Mouse (Mus musculus) R1 (cell line): ENCODE data around the gene Gm4881.

Experiments used
- DNase-seq: peaks from one replicate; pipeline ENCODE4 v3.0.0-alpha.2; 2018; ENCODE audit warnings: low read depth, low spot score

Gene Gm4881

DNA sequence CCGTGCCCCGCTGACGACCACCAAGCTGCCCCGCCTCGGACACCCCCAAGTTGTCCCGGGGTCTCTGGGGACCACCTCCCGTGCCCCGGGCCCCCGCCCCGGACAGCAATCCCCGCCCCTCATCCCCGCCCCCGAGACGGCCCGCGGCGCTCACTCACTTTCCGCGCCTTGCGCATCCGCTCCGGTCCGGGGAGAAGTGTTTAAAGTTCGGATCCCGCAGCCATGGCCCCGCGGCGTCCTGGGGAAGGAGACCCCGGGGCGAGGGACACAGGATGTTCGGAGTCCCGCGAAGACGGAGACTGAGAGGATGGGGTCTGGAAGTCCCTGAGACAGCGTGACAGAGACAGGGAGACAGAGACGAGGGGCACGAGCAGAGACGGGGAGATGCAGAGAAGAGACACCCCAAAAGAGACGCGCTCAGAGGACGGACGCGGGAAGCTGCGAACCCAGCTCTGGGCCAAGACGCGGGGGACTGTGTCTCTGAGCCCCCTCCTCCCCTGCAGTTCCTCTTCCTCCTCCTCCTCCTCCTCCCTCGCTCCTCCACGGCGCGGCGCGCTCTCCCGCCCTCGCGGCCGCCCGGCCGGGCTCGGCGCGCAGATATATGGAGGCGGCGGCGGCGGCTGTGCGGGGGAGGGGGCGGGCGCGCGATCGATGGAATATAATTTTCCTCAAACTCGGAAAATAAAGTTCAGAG, at the start of gene Gm4881:
Gene Gm4881 (minus strand): TSS at position 238 of the 694 bp plus-strand sequence.
- DNase-seq: no peak

DNA sequence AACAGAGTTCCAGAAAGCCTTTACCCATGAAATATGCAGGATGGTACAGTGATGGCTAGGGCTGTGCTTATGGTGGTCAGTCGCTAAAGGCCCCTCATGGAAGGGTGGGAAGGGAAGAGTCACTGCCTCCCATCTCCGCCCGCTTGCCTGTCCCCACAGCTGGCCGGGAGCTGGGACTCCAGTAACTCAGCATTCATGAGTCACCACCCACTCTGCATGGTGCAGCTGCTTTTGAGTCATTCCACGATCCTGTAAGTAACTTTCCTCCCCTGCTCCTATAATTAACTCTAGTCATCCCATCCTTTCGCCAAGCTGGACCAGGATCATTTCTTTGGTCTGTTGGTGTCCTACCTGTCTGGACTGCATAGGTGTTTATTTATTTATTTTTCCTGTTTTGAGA, 48.8 kb upstream of the Gm4881 start:
- DNase-seq: no peak

DNA sequence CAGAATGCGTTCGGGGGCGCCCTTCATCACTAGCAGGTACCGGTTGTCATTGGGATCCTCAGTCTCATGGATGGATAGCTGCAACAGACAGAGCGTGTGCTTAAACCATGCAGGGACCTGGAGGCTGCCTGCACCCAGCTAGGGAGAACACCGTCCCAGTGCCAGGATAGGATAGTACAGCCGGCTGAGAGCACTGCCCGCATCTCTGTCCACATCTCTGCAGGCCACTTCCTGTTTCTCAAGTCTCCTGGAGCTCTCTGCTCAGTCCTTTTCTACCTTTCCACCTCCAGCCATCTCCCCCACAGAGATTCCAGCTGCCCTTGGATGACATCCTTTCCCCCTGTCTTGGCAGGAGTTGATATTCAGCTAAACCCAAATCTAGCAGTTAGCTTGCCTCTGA, 46.2 kb upstream of the Gm4881 start:
- no peak for DNase-seq

DNA sequence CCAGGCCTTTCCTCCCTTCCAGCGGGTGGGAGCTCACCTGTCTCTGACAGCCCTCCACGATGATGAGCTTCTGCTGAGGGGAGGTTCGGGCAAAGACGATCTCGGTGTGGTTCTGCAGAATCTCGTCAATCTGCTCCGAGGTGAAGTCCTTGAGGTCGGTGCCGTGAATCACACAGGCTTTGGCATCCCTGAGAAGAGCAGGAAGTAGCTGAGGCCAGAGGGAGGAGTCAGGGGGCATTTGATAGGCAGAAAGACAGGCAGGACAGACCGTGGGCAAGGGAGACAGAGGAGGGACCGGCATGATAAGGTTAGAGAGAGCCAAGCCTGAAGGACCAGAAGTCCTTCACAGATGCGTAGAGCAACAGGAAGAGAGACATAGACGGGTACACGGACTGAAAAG, 43.6 kb upstream of the Gm4881 start:
- no peak for DNase-seq

DNA sequence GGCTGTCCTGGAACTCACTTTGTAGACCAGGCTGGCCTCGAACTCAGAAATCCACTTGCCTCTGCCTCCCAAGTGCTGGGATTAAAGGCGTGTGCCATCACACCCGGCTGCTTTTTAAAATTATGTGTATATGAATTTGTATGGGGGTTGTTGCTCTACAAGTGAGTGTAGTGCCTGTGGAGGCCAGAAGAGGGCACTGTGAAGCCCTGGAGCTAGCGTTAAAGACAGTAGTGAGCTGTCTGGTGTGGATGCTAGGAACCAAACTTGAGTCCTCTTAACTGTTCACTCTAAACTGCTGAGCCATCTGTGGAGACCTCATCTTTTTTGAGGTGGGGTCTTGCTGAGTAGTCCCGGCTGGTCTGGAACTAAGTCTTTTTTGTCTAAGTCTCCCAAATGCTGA, 41.5 kb upstream of the Gm4881 start:
- DNase-seq: peak; percentile 62

DNA sequence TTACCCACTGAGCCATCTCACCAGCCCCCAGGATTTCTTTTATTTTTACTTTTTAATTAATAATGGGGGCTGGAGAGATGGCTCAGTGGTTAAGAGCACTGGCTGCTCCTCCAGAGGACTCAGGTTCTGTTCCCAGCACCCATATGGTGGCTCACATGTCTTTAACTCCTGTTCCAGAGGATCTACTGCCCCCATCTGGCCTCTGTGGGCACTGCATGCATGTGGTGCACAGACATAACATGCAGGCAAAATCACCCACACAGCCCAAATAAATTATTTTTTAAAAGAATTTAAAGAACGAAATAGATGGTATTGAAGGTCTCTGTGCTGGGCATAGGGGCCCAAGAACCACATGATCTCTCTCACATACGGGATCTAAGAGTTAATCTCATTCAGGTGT, 40.0 kb upstream of the Gm4881 start:
- DNase-seq: peak; percentile 66

DNA sequence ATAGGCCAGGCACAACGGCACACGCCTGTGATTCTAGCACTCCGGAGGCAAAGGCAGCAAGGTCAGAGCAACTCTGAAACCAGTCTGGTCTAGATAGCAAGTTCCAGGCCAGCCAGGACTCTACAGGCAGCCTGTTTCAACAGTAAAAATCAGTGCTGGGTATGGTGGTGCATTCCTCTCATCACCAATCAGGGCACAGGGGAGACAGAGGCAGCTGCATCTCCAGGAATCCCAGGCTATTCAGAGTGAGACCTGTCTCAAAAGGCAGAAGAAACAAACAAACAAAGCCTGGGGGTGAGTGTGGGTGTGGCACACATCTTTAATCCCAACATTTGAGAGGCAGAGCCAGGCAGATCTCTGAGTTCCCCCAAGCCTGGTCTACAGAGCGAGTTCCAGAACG, 39.1 kb upstream of the Gm4881 start:
- peak; percentile 68 for DNase-seq

DNA sequence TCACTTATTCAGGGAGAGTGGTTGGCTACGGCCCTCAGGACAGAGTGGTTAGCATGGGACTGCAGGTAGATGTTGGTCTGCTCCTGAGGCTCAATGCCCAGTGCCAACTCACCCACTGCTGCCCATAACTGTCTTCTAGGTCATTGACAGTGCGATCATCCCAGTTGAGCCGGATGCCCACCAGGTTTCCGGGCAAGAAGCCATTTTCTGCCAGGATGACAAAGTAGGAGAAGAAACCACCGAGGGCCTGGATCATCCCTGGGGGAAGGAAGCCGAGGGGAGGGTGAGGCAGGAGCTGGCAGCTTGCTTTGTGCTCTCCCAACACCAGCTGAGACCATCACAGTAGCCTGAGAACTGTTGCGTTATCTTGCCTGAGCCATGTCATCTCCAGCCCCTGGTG, 36.1 kb upstream of the Gm4881 start:
- DNase-seq: no peak

DNA sequence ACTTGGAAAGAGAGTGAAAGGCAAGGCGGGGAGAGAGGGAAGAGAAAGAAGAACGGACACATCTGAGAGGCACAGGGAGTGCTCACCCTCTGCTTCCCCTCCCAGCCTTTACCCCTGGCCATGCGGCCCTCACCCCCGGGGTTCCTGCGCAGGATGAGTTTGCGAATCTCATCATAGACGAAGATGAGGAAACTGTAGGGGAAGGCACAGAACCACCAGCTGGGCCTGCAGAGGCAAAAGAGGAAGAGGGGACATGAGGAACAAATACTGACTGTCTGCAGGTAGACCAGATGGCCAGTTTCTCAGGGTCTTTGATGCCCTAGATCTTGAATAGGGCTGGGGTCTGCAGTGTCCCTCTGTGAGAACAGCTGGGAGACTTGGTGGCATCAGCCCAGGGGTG, 34.5 kb upstream of the Gm4881 start:
- no peak for DNase-seq

DNA sequence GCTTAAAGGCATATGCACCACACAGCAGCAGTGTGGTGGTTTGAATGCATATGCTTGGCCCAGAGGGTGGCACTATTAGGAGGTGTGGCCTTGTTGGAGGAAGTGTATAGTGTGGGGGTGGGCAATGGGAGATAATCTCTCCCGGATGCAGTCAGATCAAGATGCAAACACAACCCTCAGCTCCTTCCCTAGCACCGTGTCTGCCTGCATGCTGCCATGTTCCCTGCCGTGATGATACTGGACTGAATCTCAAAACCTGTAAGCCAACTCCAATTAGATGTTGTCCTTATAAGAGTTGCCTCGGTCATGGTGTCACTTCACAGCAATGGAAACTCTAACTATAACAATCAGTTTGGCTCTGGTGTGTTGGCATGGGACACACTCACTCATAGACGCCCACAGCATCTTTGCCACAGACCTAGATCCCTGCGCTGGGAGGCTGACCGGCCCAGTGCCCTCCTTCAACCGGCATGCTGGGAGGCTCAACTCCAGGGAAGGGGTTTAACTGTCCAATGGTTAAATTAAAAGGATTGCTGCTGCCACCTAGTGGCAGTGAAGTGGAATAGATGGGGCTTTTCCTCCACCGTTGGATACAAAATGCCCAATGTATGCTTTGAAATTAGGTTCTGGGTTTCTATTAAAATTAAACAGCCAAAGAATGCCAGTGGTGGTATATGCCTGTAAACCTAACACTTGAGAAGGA, 30.8 kb upstream of the Gm4881 start:
- DNase-seq: peak; percentile 72

DNA sequence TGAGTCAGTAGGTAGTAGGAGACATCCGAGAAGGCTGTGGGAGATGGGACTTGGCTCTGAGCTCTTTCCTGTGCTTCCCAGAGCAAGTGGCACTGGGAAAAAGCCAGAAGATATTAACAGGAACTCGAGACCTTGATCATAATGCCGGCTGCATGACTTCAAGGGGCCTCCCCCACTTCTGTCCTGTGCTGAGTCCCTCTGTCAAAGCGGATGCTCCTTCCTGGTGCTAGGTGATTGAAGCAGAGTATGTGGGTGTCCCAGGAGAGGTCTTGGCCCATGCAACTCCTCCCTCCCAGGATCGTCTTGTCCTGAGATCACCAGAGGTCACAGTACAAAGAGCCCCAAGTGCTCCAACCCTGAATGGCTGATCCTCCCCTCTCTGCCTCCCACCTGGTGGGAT, 29.6 kb upstream of the Gm4881 start:
- DNase-seq: no peak

DNA sequence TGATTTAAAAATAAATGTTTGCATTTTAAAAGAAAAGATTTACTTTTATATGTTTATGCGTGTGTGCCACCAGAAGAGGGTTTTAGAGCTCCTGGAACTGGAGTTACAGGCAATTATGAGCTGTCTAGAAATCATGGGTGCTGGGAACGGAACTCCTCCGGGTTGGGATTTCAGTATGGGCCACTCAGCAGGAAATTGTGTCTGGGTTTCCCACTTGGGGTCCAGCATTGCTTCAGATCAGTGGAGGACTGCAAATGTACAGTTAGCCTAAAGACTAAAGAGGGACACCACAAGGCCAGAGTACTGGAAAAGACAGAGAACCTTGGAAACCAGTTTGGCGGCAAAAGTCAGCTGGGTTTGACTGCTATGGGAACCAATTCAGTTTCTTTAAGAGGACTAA, 28.9 kb upstream of the Gm4881 start:
- no peak for DNase-seq

DNA sequence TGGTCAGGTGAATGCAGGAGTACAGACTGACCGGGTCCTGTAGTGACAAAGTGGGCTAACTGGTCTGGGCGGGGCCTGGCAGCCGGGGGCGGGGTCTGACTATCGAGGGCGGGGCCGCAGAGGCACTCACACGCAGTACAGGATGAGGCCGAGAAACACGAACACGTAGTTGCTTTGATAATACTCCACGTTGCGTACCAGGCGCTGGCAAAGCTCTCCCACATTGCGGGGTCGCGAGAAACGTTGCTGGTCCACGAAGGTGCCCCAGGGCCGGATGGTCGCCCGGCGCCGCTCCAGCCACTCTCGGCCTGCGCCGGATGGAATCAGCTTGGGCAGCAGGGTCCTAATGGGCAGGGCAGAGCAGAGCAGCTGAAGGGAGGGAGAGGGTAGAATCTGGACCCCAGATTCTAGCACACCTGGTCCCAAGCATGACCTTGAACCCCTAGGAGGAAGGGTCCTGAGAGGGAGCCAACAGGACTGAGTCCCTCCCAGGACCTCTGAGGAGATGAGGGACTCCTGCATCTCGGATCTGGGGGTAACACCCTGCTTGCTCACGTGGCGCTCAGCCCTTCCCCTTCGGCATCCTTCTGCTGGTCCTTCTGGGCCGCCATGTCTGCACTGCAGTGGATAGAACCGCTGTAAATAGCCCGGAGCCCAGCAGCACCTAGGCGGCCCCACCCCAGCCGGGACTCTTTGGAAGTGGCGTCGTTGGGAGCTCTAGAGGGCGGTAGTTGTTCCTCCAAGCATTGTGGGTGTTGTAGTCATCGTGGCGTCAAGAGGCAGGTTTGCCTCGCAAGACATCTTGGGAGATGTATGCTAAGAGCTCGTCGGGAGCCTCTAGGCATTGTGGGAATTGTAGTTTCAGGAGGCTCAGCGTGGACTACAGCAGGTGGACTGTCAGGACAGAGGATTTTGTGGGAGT, 27.9 kb upstream of the Gm4881 start, which contains the start of gene Rabac1:
Gene Rabac1 (minus strand): TSS at position 783 of the 922 bp plus-strand sequence.
- peak; percentile 99 for DNase-seq

DNA sequence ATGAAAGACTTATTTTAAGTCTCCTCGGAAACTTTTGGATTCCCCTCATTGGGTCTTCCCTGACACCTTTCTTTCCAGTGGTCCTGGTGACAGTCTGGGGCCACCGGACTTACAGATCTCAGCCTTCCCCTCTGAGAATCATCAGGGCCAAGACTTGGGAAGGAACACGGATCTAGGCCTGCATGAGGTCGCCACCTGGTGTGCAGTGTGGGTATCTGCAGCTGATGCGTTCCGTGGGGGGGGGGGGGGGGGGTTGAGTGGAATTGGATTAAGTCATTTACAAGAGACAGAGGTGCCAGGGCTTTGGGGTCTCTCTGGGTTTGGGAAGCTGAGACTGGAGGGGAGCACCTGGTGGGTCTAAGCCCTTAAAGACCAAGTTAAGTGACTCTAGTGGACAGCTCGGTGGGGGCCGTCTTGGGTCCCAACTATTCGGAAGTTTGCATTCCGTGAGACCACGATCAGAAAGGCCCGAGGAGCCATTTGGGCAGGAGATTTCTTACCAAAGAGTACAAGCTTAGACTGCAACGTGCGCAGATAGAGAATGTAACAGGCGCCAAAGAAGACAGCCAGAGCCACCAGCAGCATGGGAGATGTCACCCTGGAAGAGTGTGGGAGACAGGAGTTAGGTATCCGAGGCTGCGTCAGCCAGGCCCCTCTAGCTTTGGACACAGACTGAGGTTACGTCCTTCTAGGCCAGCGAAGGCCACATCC, 27.1 kb upstream of the Gm4881 start:
- DNase-seq: peak; percentile 67

DNA sequence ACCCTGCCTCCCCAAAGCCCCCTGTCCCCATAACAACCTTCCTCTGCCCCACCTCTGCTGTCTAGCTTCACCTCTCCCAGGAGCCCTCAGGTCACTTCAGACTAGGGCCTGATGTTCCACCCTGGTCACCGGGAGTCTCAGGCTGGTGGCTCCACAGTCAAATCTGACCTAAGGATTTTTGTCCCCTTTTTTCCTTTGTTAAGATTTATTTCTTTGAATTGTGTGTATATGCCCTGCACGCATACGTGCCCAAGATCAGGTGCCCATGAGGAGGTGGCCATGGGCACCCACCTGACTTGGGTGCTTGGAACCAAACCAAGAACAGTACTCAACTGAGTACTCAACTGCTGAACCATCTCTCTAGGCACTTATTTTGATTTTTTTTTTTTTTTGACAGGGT, 26.0 kb upstream of the Gm4881 start:
- no peak for DNase-seq

DNA sequence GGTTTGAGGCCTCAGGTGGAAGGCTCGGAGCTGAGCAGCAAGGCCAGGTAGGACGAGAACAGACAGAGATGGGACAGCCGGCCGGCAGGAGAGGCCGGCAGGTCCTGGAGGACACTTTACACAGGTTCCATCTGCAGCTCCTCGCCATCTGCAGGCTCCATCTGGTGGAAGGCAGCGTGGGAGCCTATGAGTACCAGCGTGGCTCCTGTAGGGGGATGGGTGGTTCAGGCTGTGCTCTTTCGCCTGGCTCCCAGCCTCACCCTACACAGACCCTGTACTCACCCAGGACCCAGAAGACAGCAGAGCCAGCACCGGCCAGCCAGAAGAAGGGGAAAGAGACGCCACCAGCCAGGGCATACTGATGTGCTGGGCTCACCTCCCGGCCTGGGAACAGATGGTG, 25.5 kb upstream of the Gm4881 start:
- DNase-seq: no peak

DNA sequence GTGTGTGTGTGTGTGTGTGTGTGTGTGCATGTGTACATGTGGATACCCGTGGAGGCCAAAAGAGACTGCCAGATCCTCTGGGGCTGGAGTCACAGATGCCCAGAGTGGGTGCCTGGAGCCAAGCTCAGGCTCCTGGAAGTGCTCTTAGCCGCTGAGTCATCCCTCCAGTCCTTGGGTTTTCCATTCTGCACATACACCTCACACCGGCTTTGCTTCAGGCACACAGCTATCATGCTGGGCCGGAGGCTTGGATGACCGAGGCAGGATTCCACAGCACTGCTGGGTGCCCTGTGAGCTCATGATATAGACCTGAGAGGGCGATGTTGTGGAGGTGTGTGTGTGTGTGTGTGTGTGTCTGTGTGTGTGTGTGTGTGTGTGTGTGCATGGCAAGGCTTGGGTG, 24.2 kb upstream of the Gm4881 start:
- no peak for DNase-seq

DNA sequence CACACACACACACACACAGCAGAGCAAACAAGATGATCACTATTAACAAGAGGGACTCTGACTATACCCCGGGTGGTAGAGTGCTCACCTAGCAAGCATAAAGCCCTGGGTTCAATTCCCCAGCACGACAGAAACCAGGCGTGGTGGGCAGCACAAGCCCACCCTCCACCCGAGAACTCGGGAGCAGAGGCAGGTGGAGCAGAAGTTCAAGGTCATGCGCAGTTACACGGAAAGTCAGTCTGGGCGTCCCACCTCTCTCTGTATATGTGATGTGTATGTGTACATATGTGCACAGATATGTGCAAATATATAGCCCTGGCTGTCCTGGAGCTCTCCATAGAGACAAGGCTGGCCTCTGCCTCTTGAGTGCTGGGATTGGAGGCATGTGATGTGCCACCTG, 23.7 kb upstream of the Gm4881 start:
- no peak for DNase-seq

DNA sequence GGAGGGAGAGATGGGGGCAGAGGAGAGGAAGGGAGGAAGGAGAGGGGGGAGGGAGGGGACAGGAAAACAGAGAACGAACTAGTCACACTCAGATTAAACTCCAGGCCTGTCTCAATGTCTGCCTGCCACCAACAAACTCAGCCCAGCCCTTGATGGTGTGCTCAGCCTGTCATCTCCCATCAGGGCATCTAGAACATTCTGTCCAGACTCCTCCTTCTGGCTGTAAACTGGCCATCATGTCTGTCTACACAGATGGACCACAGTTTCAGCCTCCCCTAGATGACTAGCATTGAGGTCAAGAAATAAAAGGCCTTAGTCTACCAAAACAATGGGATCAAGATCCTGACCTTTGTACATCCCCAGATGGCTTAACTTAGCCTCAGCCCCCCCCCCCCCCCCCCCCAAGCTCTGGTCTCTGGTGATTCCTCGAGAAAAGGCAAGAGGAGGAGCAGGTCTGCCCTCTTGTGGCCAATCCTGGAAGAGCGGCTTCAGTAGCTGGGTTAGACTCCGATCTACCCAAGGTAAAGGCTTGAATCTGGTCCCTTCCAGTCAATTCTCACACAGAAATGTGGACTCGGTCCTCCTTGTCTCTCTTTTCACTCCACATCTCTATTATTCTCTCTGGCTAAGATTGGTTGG, 20.7 kb upstream of the Gm4881 start:
- DNase-seq: peak; percentile 80

DNA sequence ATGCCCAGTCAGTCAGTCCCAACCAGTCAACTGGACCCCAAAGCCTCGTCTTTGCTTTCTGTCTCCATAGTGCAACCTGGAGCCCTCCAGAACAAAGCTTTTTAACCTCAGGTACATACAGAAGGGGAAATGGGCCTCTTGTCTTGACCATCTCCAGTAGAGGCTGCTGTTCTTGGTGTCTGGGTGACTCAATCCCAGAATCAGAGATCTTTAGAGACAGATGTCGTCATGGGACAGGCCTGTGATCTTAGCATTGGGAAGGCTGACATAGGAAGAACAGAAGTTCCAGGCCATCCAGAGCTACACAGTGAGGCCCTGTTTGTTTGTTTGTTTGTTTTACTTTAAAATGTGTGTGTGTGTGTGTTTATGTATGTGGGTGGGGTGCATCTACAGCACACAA, 20.0 kb upstream of the Gm4881 start:
- no peak for DNase-seq

DNA sequence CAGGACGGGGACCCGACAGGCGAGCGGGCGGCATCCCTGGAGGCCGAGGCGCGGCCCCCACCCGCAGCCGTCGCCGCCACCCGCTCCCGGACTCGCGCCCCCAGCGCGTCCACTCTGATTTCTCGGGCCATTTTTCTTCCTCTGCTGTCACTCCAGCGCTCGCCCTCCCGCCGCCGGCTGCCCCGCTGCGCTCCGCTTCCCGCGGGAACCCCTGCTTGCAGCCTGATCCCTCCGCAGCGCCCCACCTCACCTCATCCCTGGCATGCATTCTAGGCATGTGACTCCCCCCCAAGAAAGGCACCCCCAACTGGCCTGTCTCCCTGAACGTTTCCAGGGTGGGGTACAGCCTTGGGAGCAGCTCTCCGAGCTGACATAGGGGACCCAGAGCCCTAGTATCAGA, 10.9 kb upstream of the Gm4881 start:
- no peak for DNase-seq
